Mouse (Mus musculus): Measurements from ENCODE around the gene Prrc2c. TPM values are rescaled to one million over a fixed set of nuclear protein-coding genes. Genes with fewer than 3 reads are reported as not detected.
"Not testable (repeated sequence)": the region's sequence is repeated elsewhere in the genome, so short reads cannot be mapped to it uniquely, and the experiment has no call there.

The Prrc2c gene
- total RNA-seq, 2 experiments from 2014 or later = 214 to 219 TPM

DNA sequence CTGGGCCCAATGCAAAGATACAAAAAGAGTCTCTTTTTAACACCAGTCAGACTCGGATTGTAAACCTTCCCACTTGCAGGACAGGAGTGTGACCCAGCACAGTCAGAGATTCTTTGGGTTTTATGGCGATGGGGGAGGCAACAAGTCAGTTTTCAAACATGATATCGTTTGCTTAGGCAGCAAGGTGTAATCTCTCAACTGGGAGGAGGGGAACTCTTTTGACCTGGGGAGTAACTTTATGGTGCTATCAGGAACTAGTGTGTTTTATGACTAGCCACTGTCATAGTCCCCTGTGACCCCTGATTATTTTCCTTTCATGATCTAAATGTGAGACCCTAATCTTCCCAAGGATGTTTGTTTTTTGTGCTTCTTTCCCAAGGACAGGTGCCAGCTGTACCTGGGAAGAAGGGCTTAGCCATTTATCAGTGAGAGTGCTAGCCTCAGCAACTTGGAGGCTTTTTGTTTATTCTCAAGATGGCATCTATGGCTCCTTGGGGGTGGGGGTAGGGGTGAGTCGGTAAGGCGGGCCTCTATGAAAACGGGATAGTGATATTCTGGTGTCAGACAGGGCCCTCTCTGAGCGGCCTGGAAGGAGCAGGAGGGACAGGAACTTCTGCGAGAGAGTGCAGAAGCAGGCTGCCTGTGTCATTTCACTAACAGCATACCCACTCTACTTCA lies 39.8 kb downstream of the Prrc2c start:
- intact Hi-C loops (cut with DNase I) = no loop called here
- no peak for DNase-seq (ENCODE audit: low spot score in 2 of 2)

- DNase-seq (ENCODE audit: low spot score in 2 of 2) = no peak
- intact Hi-C loops (cut with DNase I) = no loop called here
Observed at GRCm38 (mm10) chr1:162697866-162698265, 42.5 kb downstream of the Prrc2c start.

GRCm38 (mm10) chr1:162693721-162694120 lies 46.6 kb downstream of the Prrc2c start:
- no peak for DNase-seq (ENCODE audit: low spot score in 2 of 2)
- intact Hi-C loops (cut with DNase I) = no loop called here

GRCm38 (mm10) chr1:162665486-162666174 lies 74.7 kb downstream of the Prrc2c start:
- no peak for DNase-seq (ENCODE audit: low spot score in 2 of 2)
- intact Hi-C loops (cut with DNase I) = loop anchor here (5.0 to 10.0 kb wide), 3 partner anchors 73 to 311 kb away; no protein-coding TSS in a partner anchor

DNA sequence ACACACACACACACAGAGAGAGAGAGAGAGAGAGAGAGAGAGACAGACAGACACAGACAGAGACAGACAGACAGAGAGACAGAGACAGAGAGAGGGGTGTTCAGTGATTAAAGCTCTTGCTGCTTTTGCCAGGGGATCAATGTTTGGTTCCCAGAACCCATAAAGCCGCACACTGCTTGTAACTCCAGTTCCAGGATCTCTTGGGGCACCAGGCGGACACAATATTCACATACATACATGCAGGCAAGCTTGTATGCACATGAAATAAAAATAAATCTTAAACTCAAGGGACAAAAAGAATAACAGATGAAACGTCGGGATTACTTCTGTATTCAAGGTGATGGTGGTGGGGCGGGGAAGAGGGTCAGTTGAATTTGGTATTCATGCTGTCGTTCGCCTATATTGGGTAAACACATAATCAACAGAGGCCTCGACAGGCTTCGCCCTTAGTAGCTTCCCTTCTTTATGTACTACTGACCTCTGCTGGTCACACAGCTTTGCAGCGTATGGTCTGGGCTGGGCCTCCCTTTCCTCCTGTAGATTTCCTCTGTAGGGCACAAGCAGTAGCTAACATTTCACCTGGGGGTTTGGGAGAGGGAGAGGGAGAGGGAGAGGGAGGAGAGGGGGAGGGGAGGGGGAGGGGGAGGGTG lies 75.4 kb downstream of the Prrc2c start:
- DNase-seq (ENCODE audit: low spot score in 2 of 2) = peak; percentile 76 to 77
- intact Hi-C loops (cut with DNase I) = loop anchor here (5.0 to 10.0 kb wide), 3 partner anchors 73 to 310 kb away; no protein-coding TSS in a partner anchor

GRCm38 (mm10) chr1:162660276-162660860 lies 80.0 kb downstream of the Prrc2c start:
- DNase-seq (ENCODE audit: low spot score in 2 of 2) = no peak
- intact Hi-C loops (cut with DNase I) = loop anchor here (10.0 kb wide), 1 partner anchor 306 kb away; no protein-coding TSS in a partner anchor

DNA sequence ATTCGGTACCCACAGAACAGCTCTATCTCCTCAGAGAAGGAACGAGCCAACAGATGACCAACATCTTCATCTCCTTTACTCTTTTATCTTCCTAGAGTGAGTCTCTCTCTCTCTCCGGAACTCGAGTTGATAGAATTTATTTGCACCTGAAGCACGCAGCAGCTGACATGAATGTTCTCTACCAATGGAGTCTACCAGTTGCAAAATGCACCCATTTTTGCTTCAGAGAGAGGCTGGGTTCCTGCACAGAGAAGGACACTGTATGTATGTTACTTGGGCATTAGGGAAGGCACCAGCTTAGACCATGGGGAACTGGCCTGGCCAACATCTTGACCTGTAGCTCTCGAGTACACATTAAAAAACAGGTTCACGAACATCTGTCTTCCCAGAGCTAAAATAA lies 82.2 kb downstream of the Prrc2c start, which contains the start of gene Myocos:
Gene Myocos (minus strand): TSS at position 101 of the 400 bp plus-strand sequence.
- DNase-seq (ENCODE audit: low spot score in 2 of 2) = no peak
- intact Hi-C loops (cut with DNase I) = no loop called here

GRCm38 (mm10) chr1:162648416-162648815 lies 91.9 kb downstream of the Prrc2c start:
- no peak for DNase-seq (ENCODE audit: low spot score in 2 of 2)
- intact Hi-C loops (cut with DNase I) = no loop called here

- no peak for DNase-seq (ENCODE audit: low spot score in 2 of 2)
- intact Hi-C loops (cut with DNase I) = no loop called here
Observed at GRCm38 (mm10) chr1:162646083-162646686, 94.2 kb downstream of the Prrc2c start.

GRCm38 (mm10) chr1:162643752-162644151 lies 96.6 kb downstream of the Prrc2c start:
- DNase-seq (ENCODE audit: low spot score in 2 of 2) = peak; percentile 57 to 61
- intact Hi-C loops (cut with DNase I) = no loop called here

- DNase-seq (ENCODE audit: low spot score in 2 of 2) = no peak
- intact Hi-C loops (cut with DNase I) = no loop called here
Observed at GRCm38 (mm10) chr1:162642591-162642990, 97.8 kb downstream of the Prrc2c start.

GRCm38 (mm10) chr1:162639861-162640260 lies 100.5 kb downstream of the Prrc2c start:
- DNase-seq (ENCODE audit: low spot score in 2 of 2) = no peak
- intact Hi-C loops (cut with DNase I) = no loop called here

DNA sequence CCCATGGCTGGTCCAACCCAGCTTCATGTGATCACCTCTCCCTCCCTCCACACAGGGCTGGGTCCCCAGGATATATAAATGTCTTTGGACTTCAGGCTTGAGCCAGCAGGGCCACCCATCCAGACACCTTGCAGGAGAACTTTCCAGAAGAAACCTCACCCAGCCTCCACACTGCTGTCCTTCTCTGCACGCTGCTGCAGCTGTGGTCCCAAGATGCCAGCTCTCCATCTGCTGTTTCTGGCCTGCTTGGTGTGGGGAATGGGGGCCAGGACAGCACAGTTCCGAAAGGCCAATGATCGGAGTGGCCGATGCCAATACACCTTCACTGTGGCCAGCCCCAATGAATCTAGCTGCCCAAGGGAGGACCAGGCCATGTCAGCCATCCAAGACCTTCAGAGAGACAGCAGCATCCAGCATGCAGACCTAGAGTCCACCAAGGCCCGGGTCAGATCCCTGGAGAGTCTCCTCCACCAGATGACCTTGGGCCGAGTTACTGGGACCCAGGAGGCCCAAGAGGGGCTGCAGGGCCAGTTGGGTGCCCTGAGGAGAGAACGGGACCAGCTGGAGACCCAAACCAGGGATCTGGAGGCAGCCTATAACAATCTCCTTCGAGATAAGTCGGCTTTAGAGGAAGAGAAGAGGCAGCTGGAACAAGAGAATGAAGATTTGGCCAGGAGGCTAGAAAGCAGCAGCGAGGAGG lies 101.2 kb downstream of the Prrc2c start, which contains the start of gene Myoc:
Gene Myoc (plus strand): TSS at position 105 of the 700 bp plus-strand sequence.
- no peak for DNase-seq (ENCODE audit: low spot score in 2 of 2)
- intact Hi-C loops (cut with DNase I) = no loop called here

GRCm38 (mm10) chr1:162638535-162638934 lies 101.8 kb downstream of the Prrc2c start:
- intact Hi-C loops (cut with DNase I) = no loop called here
- no peak for DNase-seq (ENCODE audit: low spot score in 2 of 2)

- DNase-seq (ENCODE audit: low spot score in 2 of 2) = no peak
- intact Hi-C loops (cut with DNase I) = no loop called here
Observed at GRCm38 (mm10) chr1:162636516-162636915, 103.8 kb downstream of the Prrc2c start.

GRCm38 (mm10) chr1:162635291-162635931 lies 104.9 kb downstream of the Prrc2c start:
- intact Hi-C loops (cut with DNase I) = not testable (repeated sequence)

GRCm38 (mm10) chr1:162628326-162628725 lies 112.0 kb downstream of the Prrc2c start:
- DNase-seq (ENCODE audit: low spot score in 2 of 2); intact Hi-C loops (cut with DNase I): not testable (repeated sequence)

More at GRCm38 (mm10) chr1:162635291-162635931, 104.9 kb downstream of the Prrc2c start:
- not testable (repeated sequence) for DNase-seq (ENCODE audit: low spot score in 2 of 2)

GRCm38 (mm10) chr1:162627821-162628220 lies 112.5 kb downstream of the Prrc2c start:
- intact Hi-C loops (cut with DNase I); DNase-seq (ENCODE audit: low spot score in 2 of 2): not testable (repeated sequence)
